Mouse (Mus musculus) E14TG2a.4 (cell line): ENCODE measurements around the gene Zg16.

Source experiments
- CTCF ChIP-seq: conservative IDR thresholded peaks from 2 replicates; pipeline ENCODE4 v1.5.1; 2014; ENCODE audit warnings: low read length
- NANOG ChIP-seq: IDR thresholded peaks from 2 replicates; pipeline ENCODE4 v1.6.1; 2014; ENCODE audit warnings: borderline replicate concordance, low read length, mixed read lengths
- POU5F1 ChIP-seq: IDR thresholded peaks from 2 replicates; pipeline ENCODE4 v1.6.1; 2014; ENCODE audit warnings: low read length, borderline replicate concordance

- TF ChIP-seq CTCF (no peak), NANOG (no peak), POU5F1 (no peak)
Observed at GRCm38 (mm10) chr7:127121911-127122270, 34.8 kb upstream of the Zg16 start, which contains the start of gene Qprt.
